Mouse (Mus musculus) hindbrain, embryonic 13.5 days (tissue): ENCODE results near the gene Myrfl. TPM values are rescaled to one million over a fixed set of nuclear protein-coding genes. Genes with fewer than 3 reads are reported as not detected.

Source experiments
- ATAC-seq: fragments of 200-750 bp; cut with Nextera tagmentation; 2 replicates; pipeline ENCODE4 v1.8.0; 2017; ENCODE audit warnings: moderate TSS enrichment; ENCODE audit not compliant: low FRiP score
- H3K27ac ChIP-seq: fragments of 300-500 bp; sonication (generic); 2 replicates; pipeline ENCODE4 v1.5.1; 2015; ENCODE audit warnings: inconsistent platforms, mild to moderate bottlenecking, moderate library complexity
- H3K27me3 ChIP-seq: fragments of 300-500 bp; sonication (generic); 2 replicates; pipeline ENCODE4 v1.6.1; 2015; ENCODE audit warnings: mild to moderate bottlenecking, inconsistent platforms
- H3K36me3 ChIP-seq: fragments of 300-500 bp; sonication (generic); 2 replicates; pipeline ENCODE4 v1.6.1; 2015; ENCODE audit warnings: mild to moderate bottlenecking, inconsistent platforms
- H3K4me1 ChIP-seq: fragments of 300-500 bp; sonication (generic); replicated peaks from 2 replicates; pipeline ENCODE4 v1.6.1; 2015; ENCODE audit warnings: inconsistent platforms
- H3K4me2 ChIP-seq: fragments of 300-500 bp; sonication (generic); 2 replicates; pipeline ENCODE4 v1.6.1; 2015; ENCODE audit warnings: inconsistent platforms, mild to moderate bottlenecking, moderate library complexity
- H3K4me3 ChIP-seq: fragments of 300-500 bp; sonication (generic); 2 replicates; pipeline ENCODE4 v1.5.1; 2015; ENCODE audit warnings: mild to moderate bottlenecking, inconsistent platforms
- H3K9ac ChIP-seq: fragments of 300-500 bp; sonication (generic); 2 replicates; pipeline ENCODE4 v1.6.1; 2015; ENCODE audit warnings: mild to moderate bottlenecking, inconsistent platforms
- H3K9me3 ChIP-seq: fragments of 300-500 bp; sonication (generic); 2 replicates; pipeline ENCODE4 v1.6.1; 2016; ENCODE audit warnings: inconsistent platforms
- WGBS: fragments of 180-500 bp; shearing (Covaris S2); methylation state at CpG from one replicate; pipeline ENCODE4 v1.1.7; 2015; 5-methylcytosine and 5-hydroxymethylcytosine counted together
- polyA plus RNA-seq: library from polyadenylated mRNA; unstranded; fragments of >200 nt; fragmentation: Nextera tagmentation; extraction: Ambion mirVana; gene quantifications from 2 replicates; pipeline ENCODE4 v1.2.1, GENCODE M21; 2015

Gene Myrfl
- polyA plus RNA-seq, 1 experiment from 2014 or later = 0.19 TPM

DNA sequence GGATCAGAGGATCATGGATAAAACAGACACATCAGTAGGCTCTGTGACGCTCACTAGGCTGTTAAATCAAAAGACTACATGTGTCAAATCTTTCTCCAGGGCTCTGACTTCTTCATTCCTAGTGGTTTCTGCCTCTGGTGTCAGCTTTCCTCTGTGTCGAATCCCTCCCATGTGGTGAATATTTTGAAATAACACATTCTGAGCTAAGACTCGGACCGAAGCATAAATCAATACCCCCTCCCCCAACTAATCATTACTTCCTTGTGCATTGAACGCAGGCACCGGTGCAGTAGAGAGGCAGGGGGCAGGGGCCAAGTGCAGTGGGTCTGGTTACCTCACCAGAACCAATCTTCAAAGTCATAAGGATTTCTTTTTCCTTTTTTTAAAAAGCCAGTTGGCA lies 155.4 kb downstream of the Myrfl start:
- Histone ChIP-seq H3K4me1 (no peaks in the 10 kb centered on the region), H3K27me3 (no peaks in the 10 kb centered on the region), H3K9ac (no peak overlapping the region), H3K27ac (no peak overlapping the region), H3K9me3 (no peaks in the 10 kb centered on the region), H3K4me3 (no peak overlapping the region), H3K36me3 (no peaks in the 10 kb centered on the region), H3K4me2 (no peak overlapping the region)
- ATAC-seq = no peak
- 66% methylated on average over 6 of the region's 6 CpGs for WGBS

DNA sequence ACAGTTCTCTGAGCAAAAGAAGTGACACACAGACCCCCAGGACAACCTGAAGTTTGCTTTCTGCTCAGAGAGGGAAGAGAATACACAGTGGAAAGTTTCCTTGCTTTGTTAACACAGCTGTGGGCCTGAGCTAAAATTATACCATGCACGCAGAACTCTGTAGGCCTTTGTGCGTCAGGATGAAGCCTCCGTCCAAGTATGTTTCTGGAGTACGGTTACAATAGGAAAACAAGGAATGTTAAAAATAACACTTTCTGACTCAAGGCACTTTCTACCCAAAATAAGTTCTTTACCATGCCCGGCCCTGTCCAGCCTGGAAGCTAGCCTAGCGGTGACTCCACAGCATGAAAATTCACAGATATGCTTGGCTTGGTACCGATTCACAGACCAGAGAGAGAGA lies 156.6 kb downstream of the Myrfl start:
- Histone ChIP-seq H3K9me3 (no peaks in the 10 kb centered on the region), H3K27ac (no peak overlapping the region), H3K9ac (peak overlapping the region; percentile 35; the same call in 1 of the 2 replicates), H3K27me3 (no peaks in the 10 kb centered on the region), H3K4me1 (no peaks in the 10 kb centered on the region), H3K4me2 (no peak overlapping the region), H3K4me3 (no peak overlapping the region), H3K36me3 (no peaks in the 10 kb centered on the region)
- 76% methylated on average over 7 of the region's 7 CpGs for whole genome bisulfite sequencing
- ATAC-seq = no peak

DNA sequence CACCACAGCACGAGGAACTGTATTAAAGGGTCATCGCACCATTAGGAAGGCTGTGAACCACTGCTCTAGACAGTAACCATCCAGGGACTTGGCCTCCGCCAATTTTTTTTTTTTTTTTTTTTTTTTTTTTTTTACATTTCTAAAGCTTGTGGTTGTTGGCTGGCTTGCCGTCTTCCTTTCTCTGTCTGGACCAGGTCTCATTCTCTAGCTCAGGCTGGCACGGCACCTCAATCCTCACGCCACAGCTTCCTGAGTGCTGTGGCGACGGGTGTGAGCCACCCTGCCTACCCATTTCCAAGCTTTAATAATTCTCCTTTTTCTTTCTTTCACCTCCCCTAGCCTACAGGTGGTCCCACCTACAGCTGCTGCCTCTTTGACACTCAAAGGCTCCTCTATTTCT lies 158.2 kb downstream of the Myrfl start:
- WGBS = 88% methylated on average over 8 of the region's 8 CpGs
- no peaks in the 10 kb centered on the region for H3K4me1 ChIP-seq

DNA sequence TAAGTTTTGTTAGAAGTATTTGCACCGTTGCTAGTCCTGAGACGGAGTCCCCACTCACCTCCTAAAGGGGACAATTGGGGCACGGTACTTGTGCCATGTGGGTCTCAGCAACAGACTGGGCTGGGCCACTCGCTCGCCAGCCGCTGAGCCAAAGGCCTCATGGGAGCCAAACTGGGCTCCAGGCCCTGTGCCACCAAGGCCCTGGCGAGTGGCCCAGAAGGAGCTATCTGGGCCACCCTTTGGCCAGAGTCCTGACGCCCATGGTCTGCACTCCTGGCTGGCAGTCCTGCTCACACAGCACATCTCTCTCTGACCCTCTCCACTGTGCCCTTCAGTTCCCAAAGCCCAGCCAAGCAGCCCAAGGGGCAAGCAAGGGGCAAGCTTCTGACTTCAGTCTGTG lies 161.1 kb downstream of the Myrfl start:
- Histone ChIP-seq H3K27me3 (no peaks in the 10 kb centered on the region), H3K4me2 (no peak overlapping the region), H3K4me3 (no peak overlapping the region), H3K36me3 (no peaks in the 10 kb centered on the region), H3K27ac (no peak overlapping the region), H3K9me3 (no peaks in the 10 kb centered on the region), H3K4me1 (no peaks in the 10 kb centered on the region), H3K9ac (no peak overlapping the region)
- 87% methylated on average over 8 of the region's 8 CpGs for WGBS
- ATAC-seq = no peak

More for the DNA sequence above, 158.2 kb downstream of the Myrfl start:
- no peaks in the 10 kb centered on the region for H3K27me3 ChIP-seq
- no peak overlapping the region for H3K4me2 ChIP-seq
- no peak for ATAC-seq
- H3K9me3 ChIP-seq = no peaks in the 10 kb centered on the region
- no peaks in the 10 kb centered on the region for H3K36me3 ChIP-seq
- no peak overlapping the region for H3K9ac ChIP-seq
- no peak overlapping the region for H3K4me3 ChIP-seq
- no peak overlapping the region for H3K27ac ChIP-seq

DNA sequence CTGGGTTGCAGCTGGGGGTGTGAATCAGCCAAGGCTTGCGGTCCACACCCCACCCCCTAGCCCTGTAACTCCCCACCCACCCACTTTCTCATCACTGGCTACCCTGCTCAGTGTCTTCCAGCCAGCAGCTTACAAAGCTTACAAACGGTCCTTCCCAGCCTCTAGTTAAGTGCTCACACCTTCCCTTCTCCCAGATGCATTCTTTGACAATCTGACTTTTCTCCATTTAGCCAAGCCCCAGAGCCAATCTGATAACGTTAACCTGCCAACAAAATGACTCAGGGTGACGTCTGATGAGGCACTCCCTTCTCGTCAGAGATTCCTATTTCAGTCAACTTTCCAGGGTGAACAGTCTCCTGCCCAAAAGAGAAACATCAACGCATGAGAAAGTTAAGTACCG lies 163.1 kb downstream of the Myrfl start:
- no peaks in the 10 kb centered on the region for H3K4me1 ChIP-seq
- 87% methylated on average over 7 of the region's 7 CpGs for WGBS

DNA sequence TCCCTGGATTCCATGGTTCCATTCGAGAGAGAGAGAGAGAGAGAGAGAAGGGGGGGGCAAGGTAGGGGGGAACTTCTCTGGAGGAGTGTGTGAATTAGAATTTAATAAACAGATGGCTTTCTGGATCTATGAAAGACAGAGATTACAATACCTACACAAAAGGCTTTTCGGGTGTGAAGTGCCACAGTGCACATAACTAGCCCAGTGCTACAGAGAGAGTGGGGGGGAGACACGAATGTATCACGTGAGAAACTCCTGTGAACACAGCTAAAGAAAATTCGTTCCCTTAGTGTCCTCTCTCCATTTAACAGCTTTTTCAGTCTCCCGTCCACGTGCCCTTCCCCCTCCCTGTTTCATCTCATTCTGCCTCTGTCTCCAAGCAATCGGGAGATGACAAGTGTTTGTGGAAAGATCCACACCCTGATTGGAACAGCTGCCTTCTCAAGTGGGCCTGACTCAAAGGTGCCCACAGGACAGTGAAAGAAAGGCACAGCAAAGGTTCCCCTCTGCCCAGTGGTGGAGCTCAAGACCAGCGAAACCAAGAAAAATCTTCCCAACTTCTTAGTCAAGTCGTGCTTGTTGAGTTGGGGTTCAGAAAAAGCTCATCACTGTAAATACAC lies 166.6 kb downstream of the Myrfl start:
- Histone ChIP-seq H3K4me1 (peaks cover 8% of the 10 kb centered on the region), H3K27me3 (no peaks in the 10 kb centered on the region), H3K27ac (no peak overlapping the region), H3K9me3 (no peaks in the 10 kb centered on the region), H3K4me3 (no peak overlapping the region), H3K9ac (no peak overlapping the region), H3K36me3 (no peaks in the 10 kb centered on the region), H3K4me2 (no peak overlapping the region)
- ATAC-seq = no peak
- 72% methylated on average over 10 of the region's 10 CpGs for WGBS

More for the DNA sequence above, 163.1 kb downstream of the Myrfl start:
- Histone ChIP-seq H3K27ac (no peak overlapping the region), H3K4me2 (no peak overlapping the region), H3K9me3 (no peaks in the 10 kb centered on the region), H3K4me3 (no peak overlapping the region), H3K36me3 (no peaks in the 10 kb centered on the region), H3K9ac (no peak overlapping the region), H3K27me3 (no peaks in the 10 kb centered on the region)
- ATAC-seq = no peak

DNA sequence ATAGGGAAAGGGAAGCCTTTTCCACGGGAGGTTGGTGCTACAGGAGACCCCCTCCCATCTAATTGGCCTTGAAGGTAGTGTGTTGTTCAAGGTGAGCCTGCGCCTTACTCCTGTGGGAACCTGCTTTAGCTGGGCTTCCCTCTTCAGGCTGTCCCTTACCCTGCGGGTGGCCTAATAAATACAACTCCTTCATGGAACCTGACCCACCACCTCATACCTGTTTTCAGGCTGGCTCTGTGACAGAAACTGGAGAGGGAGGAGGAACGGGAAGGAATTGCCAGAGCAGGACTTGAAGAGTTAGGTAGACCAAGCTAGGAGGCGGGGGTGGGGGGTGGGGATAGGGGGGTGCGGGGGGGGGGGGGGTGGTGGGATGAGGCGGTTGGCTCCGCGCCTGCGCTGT lies 167.9 kb downstream of the Myrfl start:
- 86% methylated on average over 7 of the region's 10 CpGs for WGBS
- Histone ChIP-seq H3K27ac (no peak overlapping the region), H3K36me3 (no peaks in the 10 kb centered on the region), H3K27me3 (no peaks in the 10 kb centered on the region), H3K4me2 (no peak overlapping the region), H3K9me3 (no peaks in the 10 kb centered on the region), H3K9ac (no peak overlapping the region), H3K4me1 (peaks cover 8% of the 10 kb centered on the region), H3K4me3 (no peak overlapping the region)
- ATAC-seq = no peak

DNA sequence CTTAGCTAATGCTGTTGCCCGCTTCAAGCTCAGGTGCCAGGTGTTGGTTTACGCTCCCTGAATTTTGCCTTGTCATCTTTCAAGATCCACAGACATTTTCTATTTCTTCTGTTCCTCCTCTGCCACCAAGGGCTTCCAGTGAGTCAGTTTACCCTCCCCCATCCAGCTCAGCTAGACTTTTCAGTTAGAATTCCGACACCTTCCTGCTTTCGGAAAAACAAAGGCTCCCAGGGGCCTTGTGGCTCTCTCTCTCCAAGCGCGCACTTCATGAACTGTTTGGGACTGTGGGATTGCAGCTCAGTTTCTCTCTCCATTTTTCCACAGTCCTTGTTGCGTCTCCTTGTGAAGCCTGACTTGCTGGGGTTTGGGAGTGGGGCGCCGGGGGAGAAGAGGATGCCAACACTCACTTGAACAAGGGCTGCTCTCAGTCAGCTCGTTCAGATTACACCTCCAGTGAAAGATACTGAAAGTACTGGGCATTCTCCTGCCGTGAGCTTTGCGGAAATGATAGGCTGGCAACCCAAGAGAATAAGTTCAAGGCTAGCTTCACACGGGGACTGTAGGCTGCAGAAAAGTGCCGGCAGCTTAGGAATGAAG lies 168.9 kb downstream of the Myrfl start:
- no peak for ATAC-seq
- Histone ChIP-seq H3K9me3 (no peaks in the 10 kb centered on the region), H3K4me2 (peak overlapping the region; percentile 16; the same call in 1 of the 2 replicates), H3K27ac (no peak overlapping the region), H3K27me3 (no peaks in the 10 kb centered on the region), H3K4me3 (no peak overlapping the region), H3K4me1 (peaks cover 8% of the 10 kb centered on the region), H3K36me3 (no peaks in the 10 kb centered on the region), H3K9ac (no peak overlapping the region)
- WGBS = 29% methylated on average over 14 of the region's 14 CpGs

Other genes starting within 250 kb of the Myrfl start
- 46.1 and 49.7 TPM in 2 replicates for gene Rab3ip, start 53.9 kb upstream of the Myrfl start, polyA plus RNA-seq
- gene Gm10271, start 75.7 kb upstream of the Myrfl start, polyA plus RNA-seq = not detected in 2 replicates
- gene Best3, start 89.4 kb upstream of the Myrfl start, polyA plus RNA-seq = 0.08 and 0.14 TPM in 2 replicates
- not detected in 2 replicates for gene Lrrc10, start 148.4 kb upstream of the Myrfl start, polyA plus RNA-seq
- gene Cct2, start 166.9 kb upstream of the Myrfl start, polyA plus RNA-seq = 276 and 284 TPM in 2 replicates